Mouse (Mus musculus) stomach, postnatal 0 days (tissue): ENCODE measurements around the gene Pex6.

Experiments used
- CTCF ChIP-seq: IDR thresholded peaks from 2 replicates; pipeline ENCODE4 v1.5.1; 2016; ENCODE audit warnings: antibody characterized with exemption, low read depth, mild to moderate bottlenecking, moderate library complexity
- EP300 ChIP-seq: optimal IDR thresholded peaks from 2 replicates; pipeline ENCODE3; 2016; ENCODE audit warnings: antibody characterized with exemption

- TF ChIP-seq CTCF: no peak
- TF ChIP-seq EP300: no peak
These were observed 60.4 kb downstream of the Pex6 start for GRCm38 (mm10) chr17:46771616-46772015.
